Mouse (Mus musculus): ENCODE data around the gene Rexo4. TPM values are rescaled to one million over a fixed set of nuclear protein-coding genes. Genes with fewer than 3 reads are reported as not detected.
A peak's percentile ranks its signal among the peaks of the same experiment; 100 is the strongest.

The Rexo4 gene
- total and polyA plus RNA-seq, 3 experiments, result 53.6 to 74.8 (median 67.2) TPM

DNA sequence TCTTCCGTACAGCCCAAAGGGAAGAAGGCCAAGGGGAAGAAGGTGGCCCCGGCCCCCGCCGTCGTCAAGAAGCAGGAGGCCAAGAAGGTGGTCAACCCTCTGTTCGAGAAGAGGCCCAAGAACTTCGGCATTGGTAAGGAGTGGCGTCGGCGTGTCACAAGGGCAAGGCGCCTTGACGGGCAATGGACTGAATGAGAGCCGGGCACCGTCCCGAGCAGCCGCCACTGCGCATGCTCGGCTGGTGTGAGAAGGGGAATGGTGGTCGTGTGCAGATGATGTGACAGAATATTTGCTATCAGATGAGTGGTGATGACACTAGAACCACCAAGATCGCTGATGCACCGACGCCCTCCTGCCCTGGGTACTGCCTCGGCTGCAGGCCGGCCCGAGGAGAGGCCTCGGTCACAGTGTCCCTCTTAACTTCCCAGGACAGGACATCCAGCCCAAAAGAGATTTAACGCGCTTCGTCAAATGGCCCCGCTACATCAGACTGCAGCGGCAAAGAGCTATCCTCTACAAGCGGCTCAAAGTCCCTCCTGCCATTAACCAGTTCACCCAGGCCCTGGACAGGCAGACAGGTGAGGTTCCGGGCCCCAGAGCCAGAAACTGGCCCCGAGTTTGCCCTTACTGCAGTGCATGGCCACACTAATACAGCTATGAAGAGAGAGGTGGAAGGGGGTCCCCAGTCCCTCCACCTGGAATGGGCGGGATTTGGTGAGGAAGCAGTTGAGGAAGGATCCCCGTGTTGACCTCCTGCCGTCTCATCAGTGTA, 53.0 kb downstream of the Rexo4 start:
- H3K79me2 ChIP-seq (replicated peaks; ENCODE audit: control insufficient read depth, extremely low read depth, insufficient read depth, poor library complexity, severe bottlenecking), result peaks cover 76% of the 10 kb centered on the region
- TF ChIP-seq POLR2AphosphoS2 (IDR thresholded peaks at IDR 0.05; ENCODE audit: low read depth, low read length), result no peak
- 0 out of 2 replicates have a peak, but pooled peaks have one; percentile 60 for TF ChIP-seq ZMIZ1 (IDR thresholded peaks at IDR 0.05; ENCODE audit: low read depth, low read length)
- TF ChIP-seq GABPA (IDR thresholded peaks at IDR 0.05; ENCODE audit: insufficient replicate concordance, low read depth, low read length), result no peak
- 0 out of 2 replicates have a peak, but pooled peaks have one; percentile 8 for TF ChIP-seq RCOR1 (conservative IDR thresholded peaks at IDR 0.05; ENCODE audit: low read depth, low read length)
- TF ChIP-seq NRF1 (IDR thresholded peaks at IDR 0.05; ENCODE audit: low read depth, low read length), result peak; percentile 82
- in situ Hi-C loops (cut with MboI; ENCODE audit: low pct_ligation_motif_present, low pct_unique_long_range_greater_than_20kb, low sequenced_read_pairs) (no loop called here), dilution Hi-C loops (cut with MboI; ENCODE audit: extremely low pct_ligation_motif_present, extremely low pct_unique_long_range_greater_than_20kb, low sequenced_read_pairs) (no loop called here)
- peak overlapping the region; percentile 98 for H3K9ac ChIP-seq (ENCODE audit: insufficient read depth, low read depth)
- peak overlapping the region; percentile 83 for H3K4me2 ChIP-seq (ENCODE audit: insufficient read depth, low read depth, poor library complexity, severe bottlenecking)
- peaks cover 21 to 52% of the 10 kb centered on the region in 2 experiments for H3K4me1 ChIP-seq (ENCODE audit: control insufficient read depth in 1 of 2, insufficient read depth in 2 of 2)
- H3K9me3 ChIP-seq (replicated peaks; ENCODE audit: low read length), result no peaks in the 10 kb centered on the region
- H3K36me3 ChIP-seq (replicated peaks in 1 of 2; ENCODE audit: control insufficient read depth in 1 of 2, insufficient read depth in 1 of 2, low read length in 1 of 2), result peaks cover 51 to 64% of the 10 kb centered on the region in 2 experiments
- no peaks in the 10 kb centered on the region for H3K27me3 ChIP-seq (replicated peaks)
- peak overlapping the region; percentile 83 for H3K27ac ChIP-seq (ENCODE audit: insufficient read depth, low read depth)
- no peak for DNase-seq (ENCODE audit: extremely low read depth)
- H3K4me3 ChIP-seq (replicated peaks in 1 of 3; ENCODE audit: low read depth in 2 of 3, low read length in 2 of 3, poor library complexity in 1 of 3), result peak overlapping the region; percentile 69 to 98 (median 97)

DNA sequence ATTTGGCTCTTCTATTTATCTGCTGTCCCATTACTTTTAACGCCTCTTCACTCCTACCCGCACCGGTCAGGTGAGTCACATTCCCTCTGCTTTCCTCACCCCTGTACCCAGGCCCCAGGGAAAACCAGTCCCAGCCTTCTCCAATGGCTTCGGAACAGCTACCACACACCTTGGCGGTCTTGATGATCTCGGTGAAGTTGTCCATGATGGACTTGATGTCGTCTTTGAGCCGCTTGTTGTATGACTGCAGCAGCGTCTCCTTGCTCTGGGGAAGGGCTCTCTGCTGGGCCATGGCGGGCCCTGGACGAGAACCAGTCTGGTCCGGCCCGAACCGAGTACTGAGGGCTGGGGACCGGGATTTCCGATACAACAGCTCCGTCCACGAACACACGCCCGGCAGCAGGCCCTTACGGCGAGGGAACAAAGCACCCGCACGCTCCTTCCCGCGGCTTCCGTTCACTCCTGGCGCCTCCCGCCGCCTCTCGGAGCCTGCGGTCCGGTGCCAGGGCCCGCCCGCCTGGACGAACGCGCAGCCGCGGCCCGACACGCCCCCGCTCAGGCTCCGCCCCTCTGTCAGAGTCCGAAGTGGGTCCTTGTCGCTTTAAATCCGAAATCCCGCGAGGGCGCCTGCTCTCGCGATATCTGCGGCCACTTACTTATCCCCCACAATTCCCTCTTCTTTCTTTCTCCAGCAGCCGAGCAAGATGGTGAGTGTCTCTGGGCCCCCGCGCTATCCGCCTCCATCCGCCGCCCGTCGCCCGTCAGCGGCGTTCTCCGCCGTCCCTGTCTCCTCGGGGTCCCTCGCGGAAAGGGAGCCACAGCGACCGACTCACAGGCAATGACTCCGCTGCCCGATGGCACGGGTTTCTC, 53.8 kb downstream of the Rexo4 start, which contains the start of the genes Med22 and Rpl7a:
Gene Med22 (minus strand): TSS at position 554 of the 870 bp plus-strand sequence.
Gene Rpl7a (plus strand): TSS at position 641 of the 870 bp plus-strand sequence.
- dilution Hi-C loops (cut with MboI; ENCODE audit: extremely low pct_ligation_motif_present, extremely low pct_unique_long_range_greater_than_20kb, low sequenced_read_pairs), result no loop called here
- peaks cover 70% of the 10 kb centered on the region for H3K79me2 ChIP-seq (replicated peaks; ENCODE audit: control insufficient read depth, extremely low read depth, insufficient read depth, poor library complexity, severe bottlenecking)
- peak within 1 kb of the TSS; percentile 90 for H3K4me2 ChIP-seq (ENCODE audit: insufficient read depth, low read depth, poor library complexity, severe bottlenecking)
- peaks cover 21 to 52% of the 10 kb centered on the region in 2 experiments for H3K4me1 ChIP-seq (ENCODE audit: control insufficient read depth in 1 of 2, insufficient read depth in 2 of 2)
- peak within 1 kb of the TSS; percentile 83 for H3K27ac ChIP-seq (ENCODE audit: insufficient read depth, low read depth)
- peak within 1 kb of the TSS; percentile 69 to 98 (median 97) for H3K4me3 ChIP-seq (replicated peaks in 1 of 3; ENCODE audit: low read depth in 2 of 3, low read length in 2 of 3, poor library complexity in 1 of 3)
- in situ Hi-C loops (cut with MboI; ENCODE audit: low pct_ligation_motif_present, low pct_unique_long_range_greater_than_20kb, low sequenced_read_pairs), result no loop called here
- DNase-seq (ENCODE audit: extremely low read depth), result peak; percentile 98
- H3K9ac ChIP-seq (ENCODE audit: insufficient read depth, low read depth), result peak within 1 kb of the TSS; percentile 98
- no peaks in the 10 kb centered on the region for H3K27me3 ChIP-seq (replicated peaks)
- H3K36me3 ChIP-seq (replicated peaks in 1 of 2; ENCODE audit: control insufficient read depth in 1 of 2, insufficient read depth in 1 of 2, low read length in 1 of 2), result peaks cover 59 to 72% of the 10 kb centered on the region in 2 experiments
- peak; percentile 94 for TF ChIP-seq ZMIZ1 (IDR thresholded peaks at IDR 0.05; ENCODE audit: low read depth, low read length)
- peak; percentile 3; the same call in 1 of the 2 replicates for TF ChIP-seq RCOR1 (conservative IDR thresholded peaks at IDR 0.05; ENCODE audit: low read depth, low read length)
- peak; percentile 93 for TF ChIP-seq KAT2A (IDR thresholded peaks at IDR 0.05; ENCODE audit: insufficient replicate concordance, low read length)
- TF ChIP-seq UBTF (IDR thresholded peaks at IDR 0.05; ENCODE audit: low read depth, low read length), result peak; percentile 13; the same call in 1 of the 2 replicates
- TF ChIP-seq USF1 (IDR thresholded peaks at IDR 0.05; ENCODE audit: low read depth, low read length), result no peak
- TF ChIP-seq TBP (conservative IDR thresholded peaks at IDR 0.05; ENCODE audit: low read depth, low read length), result peak; percentile 95
- 0 out of 2 replicates have a peak, but pooled peaks have one; percentile 7 for TF ChIP-seq IRF4 (IDR thresholded peaks at IDR 0.05; ENCODE audit: low read depth, low read length)
- TF ChIP-seq SIN3A (IDR thresholded peaks at IDR 0.05; ENCODE audit: low read length), result peak; percentile 84
- peak; percentile 97 for TF ChIP-seq NELFE (IDR thresholded peaks at IDR 0.05; ENCODE audit: low read depth, low read length)
- no peak for TF ChIP-seq E2F4 (IDR thresholded peaks at IDR 0.05; ENCODE audit: insufficient replicate concordance, low read depth, low read length)
- TF ChIP-seq JUN (IDR thresholded peaks at IDR 0.05; ENCODE audit: insufficient read depth, low read depth, low read length), result no peak
- TF ChIP-seq SMC3 (IDR thresholded peaks at IDR 0.05; ENCODE audit: low read depth, low read length), result no peak
- TF ChIP-seq BHLHE40 (IDR thresholded peaks at IDR 0.05; ENCODE audit: low read depth, low read length), result peak; percentile 43; the same call in 1 of the 2 replicates
- TF ChIP-seq MAX (IDR thresholded peaks at IDR 0.05; ENCODE audit: low read length), result peak; percentile 3; the same call in 1 of the 2 replicates
- TF ChIP-seq HCFC1 (IDR thresholded peaks at IDR 0.05; ENCODE audit: low read depth, low read length), result peak; percentile 80
- no peak for TF ChIP-seq JUND (conservative IDR thresholded peaks at IDR 0.05; ENCODE audit: low read depth, low read length)
- TF ChIP-seq ZKSCAN1 (IDR thresholded peaks at IDR 0.05; ENCODE audit: borderline replicate concordance, low read depth, low read length), result no peak
- peak; percentile 99 for TF ChIP-seq POLR2A (IDR thresholded peaks at IDR 0.05; ENCODE audit: low read depth, low read length)
- no peak for TF ChIP-seq ETS1 (conservative IDR thresholded peaks at IDR 0.05; ENCODE audit: low read depth, low read length)
- peak; percentile 82 for TF ChIP-seq MYC (IDR thresholded peaks at IDR 0.05; ENCODE audit: low read depth, low read length)
- TF ChIP-seq CHD2 (IDR thresholded peaks at IDR 0.05; ENCODE audit: low read length), result peak; percentile 99
- TF ChIP-seq POLR2AphosphoS2 (IDR thresholded peaks at IDR 0.05; ENCODE audit: low read depth, low read length), result peak; percentile 82
- TF ChIP-seq MXI1 (IDR thresholded peaks at IDR 0.05; ENCODE audit: low read depth, low read length), result peak; percentile 73
- peak; percentile 97 for TF ChIP-seq TCF12 (IDR thresholded peaks at IDR 0.05; ENCODE audit: low read depth, low read length)
- TF ChIP-seq NRF1 (IDR thresholded peaks at IDR 0.05; ENCODE audit: low read depth, low read length), result peak; percentile 84
- no peaks in the 10 kb centered on the region for H3K9me3 ChIP-seq (replicated peaks; ENCODE audit: low read length)

Data from CH12.LX (cell line).